Mouse (Mus musculus) urinary bladder, postnatal 0 days (tissue): ENCODE measurements around the gene Syndig1l. TPM values are rescaled to one million over a fixed set of nuclear protein-coding genes. Genes with fewer than 3 reads are reported as not detected.

Experiments used
- polyA plus RNA-seq: library from polyadenylated mRNA; unstranded; fragments of >200 nt; fragmentation: Nextera tagmentation; extraction: Ambion mirVana; gene quantifications from 2 replicates; pipeline ENCODE4 v1.2.1, GENCODE M21; 2015

Syndig1l gene
- polyA plus RNA-seq: 0.07 and 0.16 TPM in 2 replicates

GRCm38 (mm10) chr12:84698319-84699081 is at the start of gene Syndig1l:
Gene Syndig1l, minus strand, starts transcription at chr12:84698831.

GRCm38 (mm10) chr12:84640654-84641053 is 58.0 kb downstream of the Syndig1l start, which contains the start of gene Vrtn:
Gene Vrtn, plus strand, starts transcription at chr12:84641019.

Other genes with a start within 250 kb of the Syndig1l start
- gene Aldh6a1, start 247.8 kb downstream of the Syndig1l start, polyA plus RNA-seq: 36.0 and 38.3 TPM in 2 replicates
- gene Lin52, start 247.4 kb downstream of the Syndig1l start, polyA plus RNA-seq: 9.5 and 10.6 TPM in 2 replicates
- not detected in 2 replicates for gene Vsx2, start 129.1 kb downstream of the Syndig1l start, polyA plus RNA-seq
- 8.8 and 9.8 TPM in 2 replicates for gene Abcd4, start 81.4 kb downstream of the Syndig1l start, polyA plus RNA-seq
- gene Vrtn, start 57.8 kb downstream of the Syndig1l start, polyA plus RNA-seq: not detected in 2 replicates
- 53.4 and 53.5 TPM in 2 replicates for gene Npc2, start 74.3 kb upstream of the Syndig1l start, polyA plus RNA-seq
- gene Isca2, start 74.4 kb upstream of the Syndig1l start, polyA plus RNA-seq: 115 TPM in 2 replicates
- gene Ltbp2, start 177.7 kb upstream of the Syndig1l start, polyA plus RNA-seq: 2.0 and 2.3 TPM in 2 replicates